Mouse (Mus musculus) kidney, adult 18-20 months (tissue): ENCODE measurements around the gene Ntrk3.

Experiments used
- DNase-seq: peaks from one replicate; pipeline ENCODE4 v3.0.0; 2021

Ntrk3 gene

GRCm38 (mm10) chr7:78619818-78620577 lies 117.8 kb downstream of the Ntrk3 start:
- DNase-seq: no peak

DNA sequence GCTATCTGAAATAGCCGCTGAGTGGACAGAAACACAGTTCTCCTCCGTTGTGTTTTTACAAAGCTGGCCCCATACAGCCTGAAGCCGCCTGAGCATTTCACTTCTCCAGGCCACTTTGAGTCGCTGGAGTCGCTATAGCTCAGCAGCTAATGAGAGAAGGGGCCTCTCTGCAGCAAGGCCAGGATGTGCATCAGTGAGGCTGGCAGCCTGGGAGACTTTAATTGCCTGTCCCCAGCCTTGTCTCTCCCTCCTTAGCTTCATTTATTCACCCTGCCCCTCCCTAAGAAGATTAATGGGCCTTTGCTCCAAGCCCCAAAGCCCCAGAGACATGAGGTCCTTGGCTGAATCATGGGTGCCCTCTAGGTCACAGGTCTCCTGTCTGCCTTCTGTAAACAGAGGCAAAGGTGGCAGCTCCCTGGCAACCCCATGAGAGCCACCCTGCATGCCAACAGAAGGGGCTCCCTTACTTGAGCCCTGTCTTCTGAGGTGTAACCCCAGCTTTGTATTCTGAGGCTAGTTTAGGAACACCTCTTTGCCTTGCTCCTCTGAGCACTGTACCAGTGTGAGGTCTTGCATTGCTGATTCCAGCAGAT lies 132.2 kb downstream of the Ntrk3 start:
- DNase-seq: no peak

DNA sequence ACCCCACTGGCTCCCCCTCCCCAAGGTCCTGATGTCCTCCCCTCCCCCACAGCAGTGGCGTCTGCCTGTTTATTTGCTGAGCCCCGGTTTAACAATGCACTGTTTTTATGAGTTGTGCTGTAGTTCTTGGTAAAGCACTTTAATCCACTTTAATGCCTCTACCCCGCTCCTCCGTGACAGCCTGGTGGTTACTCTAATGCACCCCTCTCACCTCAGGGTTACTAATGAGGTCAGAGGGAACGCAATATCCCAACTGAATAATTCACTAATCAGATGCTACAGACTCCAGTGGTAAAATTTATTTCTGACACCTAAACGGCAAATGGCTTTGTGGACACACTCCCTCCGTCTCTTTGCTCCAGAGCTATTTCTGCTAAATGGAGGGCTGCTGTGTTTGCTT lies 133.9 kb downstream of the Ntrk3 start:
- DNase-seq: no peak

DNA sequence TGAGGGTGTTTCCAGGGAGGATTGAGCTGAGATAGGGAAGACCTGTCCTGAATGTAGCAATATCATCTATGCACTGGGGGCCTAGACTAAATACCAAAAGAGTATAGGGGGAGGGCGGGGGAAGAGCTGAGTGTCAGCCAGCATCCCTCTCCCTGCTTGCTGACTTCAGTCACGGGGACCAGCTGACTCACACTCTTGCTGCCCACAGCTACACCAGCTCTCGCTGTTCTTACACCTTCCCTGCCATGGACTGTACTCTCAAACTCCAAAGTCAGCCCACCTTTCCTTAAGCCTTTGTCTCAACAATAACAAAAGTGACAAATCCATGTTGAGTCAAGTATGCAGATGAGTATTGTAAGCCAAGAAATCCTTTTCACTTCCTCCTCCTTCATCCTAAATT lies 136.0 kb downstream of the Ntrk3 start:
- DNase-seq: no peak

DNA sequence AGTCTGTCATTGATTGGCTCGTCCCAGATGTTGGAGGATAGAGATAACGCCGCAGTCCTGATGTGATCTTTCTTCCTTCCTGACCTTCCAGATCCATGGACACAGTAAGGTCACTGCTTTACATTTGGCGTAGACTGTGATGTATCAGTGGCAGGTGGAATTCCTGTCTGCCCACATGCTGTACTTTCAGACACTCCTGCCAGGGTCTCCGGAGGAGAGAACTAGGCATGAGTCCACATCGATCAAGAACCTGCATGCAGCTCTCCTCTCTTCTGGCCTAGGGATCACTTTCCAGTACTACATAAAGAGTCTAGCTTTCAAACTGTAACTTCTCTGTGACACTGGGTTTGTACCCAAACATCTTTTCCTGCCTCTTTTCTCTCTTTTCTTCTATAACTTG lies 136.9 kb downstream of the Ntrk3 start:
- no peak for DNase-seq

GRCm38 (mm10) chr7:78599941-78600677 lies 137.7 kb downstream of the Ntrk3 start:
- DNase-seq: no peak

DNA sequence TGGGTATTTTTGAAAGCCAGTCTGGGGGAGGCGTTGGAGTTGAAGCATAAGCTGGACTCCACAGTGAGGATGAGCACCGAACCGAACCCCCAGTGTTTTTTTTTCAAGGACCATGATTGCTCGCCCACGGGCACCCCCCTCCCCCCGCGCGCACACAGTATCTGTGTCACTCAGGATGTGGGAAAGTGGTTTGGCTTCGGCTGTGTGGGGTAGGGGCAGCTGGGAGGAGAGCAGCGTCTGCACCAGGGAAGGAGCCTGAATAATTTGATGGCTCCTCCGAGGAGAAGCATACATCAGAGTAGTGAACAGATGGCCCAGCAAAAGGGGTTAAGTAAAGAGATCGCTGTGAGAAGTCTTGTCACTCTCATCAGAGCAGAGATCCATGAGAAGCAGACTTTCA lies 139.7 kb downstream of the Ntrk3 start:
- no peak for DNase-seq

DNA sequence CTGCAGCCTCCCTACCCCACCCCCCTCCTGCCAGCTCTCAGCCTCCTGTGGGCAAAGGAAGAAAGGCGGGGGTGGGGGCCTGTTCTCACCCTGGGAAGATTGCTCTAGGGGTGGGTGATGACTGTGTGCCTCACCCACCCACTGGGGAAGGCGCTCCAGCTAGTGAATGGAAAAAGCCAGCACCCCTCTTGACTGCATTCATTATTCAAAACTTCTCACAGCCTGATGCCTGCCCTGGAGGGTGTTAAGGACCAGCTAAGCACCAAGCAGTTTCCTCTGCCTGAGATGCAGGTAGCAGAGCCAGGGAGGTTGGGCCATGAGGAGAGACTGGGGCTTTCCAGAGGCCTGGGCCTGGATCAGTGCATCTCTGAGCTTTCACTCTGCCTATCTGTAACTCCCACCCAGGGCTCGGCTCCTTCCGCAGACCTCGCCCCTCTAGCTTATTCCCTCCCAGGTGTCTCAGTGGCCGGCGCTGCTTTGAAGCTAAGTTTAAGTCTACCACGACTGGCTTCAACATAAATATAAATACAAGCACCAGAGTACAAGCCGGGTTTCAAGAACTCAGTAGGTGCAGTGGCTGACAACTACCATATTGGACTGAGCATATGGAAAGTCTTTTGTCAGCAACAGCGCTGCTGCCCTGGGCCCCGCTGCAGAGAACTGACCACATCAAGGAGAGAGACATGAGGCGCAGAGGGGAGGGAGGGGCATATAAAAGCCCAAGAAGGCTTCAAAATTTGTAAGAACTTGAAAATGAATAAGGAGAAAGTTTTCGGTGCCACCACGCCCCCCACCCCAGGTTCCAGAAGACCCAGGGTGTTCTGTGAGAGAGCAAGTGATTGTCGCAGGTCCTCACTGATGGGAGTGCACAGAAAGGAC lies 140.3 kb downstream of the Ntrk3 start:
- DNase-seq: no peak

- no peak for DNase-seq
Observed at GRCm38 (mm10) chr7:78596556-78596955, 141.3 kb downstream of the Ntrk3 start.

- DNase-seq: peak; percentile 49
Observed at GRCm38 (mm10) chr7:78595895-78596294, 141.9 kb downstream of the Ntrk3 start.

DNA sequence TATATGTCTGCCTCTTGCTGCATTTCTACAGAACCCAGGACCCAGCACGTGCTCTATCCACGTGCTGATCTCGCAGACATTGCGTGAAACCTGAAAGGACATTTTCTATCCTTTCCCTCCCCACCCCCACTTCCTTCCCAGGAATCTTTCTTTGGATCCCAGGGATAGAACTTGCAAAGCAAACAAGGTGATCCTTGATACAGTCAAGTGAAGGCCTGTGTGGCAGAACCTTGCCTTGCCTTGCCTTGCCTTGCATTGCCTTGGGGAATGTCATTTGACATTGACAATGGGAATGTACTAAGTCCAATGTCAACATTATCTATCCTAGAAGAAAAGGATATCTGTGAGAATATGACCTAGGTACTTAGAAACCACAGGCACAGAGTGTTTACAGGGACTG lies 144.9 kb downstream of the Ntrk3 start:
- DNase-seq: no peak

GRCm38 (mm10) chr7:78592172-78592571 lies 145.6 kb downstream of the Ntrk3 start:
- no peak for DNase-seq

- DNase-seq: no peak
Observed at GRCm38 (mm10) chr7:78589766-78590165, 148.0 kb downstream of the Ntrk3 start.

GRCm38 (mm10) chr7:78586800-78587199 lies 151.0 kb downstream of the Ntrk3 start:
- no peak for DNase-seq

DNA sequence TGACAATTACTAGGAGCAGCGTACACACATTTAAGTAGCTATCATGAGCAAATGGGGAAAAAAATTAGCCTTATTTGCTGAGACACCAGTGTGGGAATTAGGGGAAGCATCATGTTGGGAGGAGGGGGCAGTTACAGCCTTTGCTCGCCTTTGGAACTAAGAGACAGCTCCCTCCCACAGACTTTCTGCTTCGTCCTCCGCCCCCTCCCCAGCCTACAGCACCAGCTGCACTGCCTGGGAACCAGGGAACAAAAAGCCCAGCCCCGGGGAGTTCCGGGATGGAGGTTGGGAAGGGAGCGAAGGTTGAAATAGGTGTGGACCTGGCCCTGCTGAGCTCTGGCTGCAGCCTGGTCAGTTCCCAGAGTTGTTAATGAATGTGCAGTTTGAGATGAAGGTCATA lies 151.9 kb downstream of the Ntrk3 start:
- DNase-seq: no peak

GRCm38 (mm10) chr7:78584936-78585335 lies 152.9 kb downstream of the Ntrk3 start:
- no peak for DNase-seq

GRCm38 (mm10) chr7:78584499-78584898 lies 153.3 kb downstream of the Ntrk3 start:
- no peak for DNase-seq

DNA sequence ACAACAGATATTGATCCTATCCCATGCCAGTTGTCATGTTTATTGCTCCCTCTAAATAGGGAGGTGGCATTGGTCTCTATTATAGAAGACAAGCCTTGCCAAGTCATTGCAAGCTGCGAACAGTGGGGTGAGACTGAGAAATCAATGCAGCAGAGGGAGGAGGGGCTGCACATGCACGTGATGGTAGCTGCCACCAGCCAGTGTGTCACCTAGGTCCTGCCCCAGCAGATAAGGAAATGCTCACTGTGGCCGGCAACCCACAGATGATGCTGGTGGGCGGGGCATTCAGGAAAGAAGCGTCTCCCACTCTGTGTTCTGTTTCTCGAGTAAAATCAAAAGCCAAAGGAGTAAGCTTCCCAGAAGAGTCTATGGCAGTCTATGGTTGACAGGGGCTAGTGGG lies 154.1 kb downstream of the Ntrk3 start:
- DNase-seq: no peak

DNA sequence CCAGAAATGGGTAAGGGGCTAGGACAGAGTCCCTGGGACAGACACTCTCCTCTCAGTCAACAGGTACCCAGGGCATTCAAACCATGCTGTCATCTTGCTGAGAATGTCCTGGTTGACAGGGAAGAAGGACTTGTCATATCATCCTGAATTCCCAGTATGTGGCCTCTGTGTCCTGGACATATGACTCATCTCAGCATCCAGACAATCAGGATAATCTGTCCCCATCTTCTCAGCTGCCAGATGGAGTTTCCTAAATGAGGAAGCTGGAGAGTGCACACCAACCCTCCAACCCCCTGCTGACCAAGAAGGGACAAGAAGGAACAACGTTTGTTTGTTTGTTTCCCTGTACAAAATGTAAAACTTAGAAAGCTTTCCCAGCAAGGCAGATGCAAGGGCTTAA lies 156.5 kb downstream of the Ntrk3 start:
- DNase-seq: no peak

- DNase-seq: no peak
Observed at GRCm38 (mm10) chr7:78579461-78580234, 158.2 kb downstream of the Ntrk3 start.

DNA sequence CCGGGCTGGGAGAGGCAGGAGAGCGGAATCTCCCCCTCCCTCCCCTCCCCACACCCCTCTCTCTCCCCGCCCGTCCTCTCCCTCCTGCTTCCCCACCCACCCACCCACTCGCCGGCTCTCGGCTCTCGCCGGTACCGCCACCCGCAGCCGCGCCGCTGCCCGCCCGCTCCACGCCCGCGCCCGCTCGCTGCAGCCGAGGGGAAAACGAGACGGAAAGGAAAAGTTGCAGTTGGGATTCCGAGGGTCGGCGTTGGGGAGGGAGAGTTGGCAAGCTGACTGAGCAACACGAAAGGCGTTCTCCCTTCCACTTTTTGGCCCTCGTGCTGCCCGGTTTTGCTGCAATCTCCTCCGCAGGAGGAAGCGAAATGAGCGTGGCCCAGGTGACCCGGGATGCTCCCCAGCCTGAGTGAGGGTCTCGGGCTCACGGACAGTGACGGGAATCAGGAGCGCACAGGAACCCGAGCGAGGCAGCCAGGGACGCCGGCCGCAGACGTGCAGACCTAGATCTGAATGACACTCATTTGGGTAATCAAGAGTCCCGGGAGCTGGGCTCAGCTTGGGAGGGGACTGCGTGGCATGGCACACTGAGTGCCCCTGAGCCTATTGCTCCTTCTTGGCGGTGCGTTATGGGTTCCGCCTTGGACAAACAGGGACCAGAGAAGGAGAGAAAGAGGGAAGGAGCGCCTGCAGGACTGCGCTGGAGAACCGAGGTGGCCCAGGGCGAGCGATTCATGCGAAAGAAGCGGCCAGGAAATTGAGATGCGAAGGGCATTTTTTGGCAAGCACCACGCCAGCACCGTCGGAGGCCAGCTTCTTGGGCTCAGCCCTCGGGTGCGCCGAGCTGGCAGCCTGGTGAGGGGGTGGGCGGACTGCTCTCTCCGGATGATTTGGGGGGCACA lies 159.1 kb downstream of the Ntrk3 start:
- DNase-seq: no peak
